Mouse (Mus musculus): Measurements from ENCODE around the gene B4galnt4. TPM values are rescaled to one million over a fixed set of nuclear protein-coding genes. Genes with fewer than 3 reads are reported as not detected.
"Not testable (repeated sequence)": the region's sequence is repeated elsewhere in the genome, so short reads cannot be mapped to it uniquely, and the experiment has no call there.

B4galnt4 gene
- polyA plus RNA-seq, 1 experiment from 2014 or later = 20.0 TPM

GRCm38 (mm10) chr7:141026097-141026739 lies 34.7 kb upstream of the B4galnt4 start:
- Histone ChIP-seq H3K4me3 (ENCODE audit: low read depth, low read length) (no peak overlapping the region), H3K27me3 (ENCODE audit: control insufficient read depth, insufficient read depth, low read length) (no peaks in the 10 kb centered on the region), H3K27ac (replicated peaks; ENCODE audit: low read depth, low read length) (no peak overlapping the region), H3K36me3 (ENCODE audit: control insufficient read depth, insufficient read depth, low read length) (no peaks in the 10 kb centered on the region), H3K9ac (ENCODE audit: low read length) (no peak overlapping the region), H3K9me3 (ENCODE audit: control insufficient read depth, low read length) (no peaks in the 10 kb centered on the region), H3K4me1 (ENCODE audit: control insufficient read depth, insufficient read depth, low read length) (no peaks in the 10 kb centered on the region), H3K4me2 (ENCODE audit: low read depth, severe bottlenecking) (no peak overlapping the region)
- no peak for DNase-seq (ENCODE audit: low spot score)
- no peak for ATAC-seq (ENCODE audit: insufficient number of reproducible peaks, low FRiP score, low TSS enrichment, low read depth)
- 66% methylated on average over 6 of the region's 6 CpGs for WGBS

DNA sequence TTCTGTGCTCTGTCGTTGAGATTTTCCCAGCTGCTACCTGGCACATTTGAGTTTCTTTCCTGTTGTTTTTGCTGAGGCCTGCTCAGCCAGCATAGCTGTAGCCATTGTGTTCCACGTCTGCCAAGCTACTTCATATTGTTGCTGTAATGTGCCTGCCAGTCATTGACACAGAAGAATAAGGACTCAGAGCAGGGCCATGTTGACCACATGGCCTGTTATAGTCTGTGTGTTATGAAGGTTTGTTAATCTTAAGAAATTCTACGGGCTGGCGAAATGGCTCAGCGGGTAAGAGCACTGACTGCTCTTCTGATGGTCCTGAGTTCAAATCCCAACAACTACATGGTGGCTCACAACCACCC lies 34.2 kb upstream of the B4galnt4 start:
- ATAC-seq (ENCODE audit: insufficient number of reproducible peaks, low FRiP score, low TSS enrichment, low read depth) = no peak

GRCm38 (mm10) chr7:141028831-141029230 lies 32.1 kb upstream of the B4galnt4 start, which contains the start of gene Gm17387:
Gm17387 (plus strand) TSS chr7:141029131.
- Histone ChIP-seq H3K4me1 (ENCODE audit: control insufficient read depth, insufficient read depth, low read length) (peaks cover 3% of the 10 kb centered on the region; the same call in 1 of the 2 replicates), H3K9me3 (ENCODE audit: control insufficient read depth, low read length) (no peaks in the 10 kb centered on the region), H3K4me3 (ENCODE audit: low read depth, low read length) (no peak within 1 kb of the TSS), H3K27me3 (ENCODE audit: control insufficient read depth, insufficient read depth, low read length) (no peaks in the 10 kb centered on the region), H3K36me3 (ENCODE audit: control insufficient read depth, insufficient read depth, low read length) (no peaks in the 10 kb centered on the region), H3K9ac (ENCODE audit: low read length) (no peak within 1 kb of the TSS), H3K4me2 (ENCODE audit: low read depth, severe bottlenecking) (no peak within 1 kb of the TSS), H3K27ac (replicated peaks; ENCODE audit: low read depth, low read length) (no peak within 1 kb of the TSS)
- WGBS = 91% methylated on average over 2 of the region's 2 CpGs
- DNase-seq (ENCODE audit: low spot score) (no peak), ATAC-seq (ENCODE audit: insufficient number of reproducible peaks, low FRiP score, low TSS enrichment, low read depth) (no peak)

More for the DNA sequence above, 34.2 kb upstream of the B4galnt4 start:
- Histone ChIP-seq H3K27me3 (ENCODE audit: control insufficient read depth, insufficient read depth, low read length) (no peaks in the 10 kb centered on the region), H3K9ac (ENCODE audit: low read length) (no peak overlapping the region), H3K4me2 (ENCODE audit: low read depth, severe bottlenecking) (no peak overlapping the region), H3K4me3 (ENCODE audit: low read depth, low read length) (no peak overlapping the region), H3K9me3 (ENCODE audit: control insufficient read depth, low read length) (no peaks in the 10 kb centered on the region), H3K36me3 (ENCODE audit: control insufficient read depth, insufficient read depth, low read length) (no peaks in the 10 kb centered on the region), H3K4me1 (ENCODE audit: control insufficient read depth, insufficient read depth, low read length) (no peaks in the 10 kb centered on the region), H3K27ac (replicated peaks; ENCODE audit: low read depth, low read length) (no peak overlapping the region)
- no peak for DNase-seq (ENCODE audit: low spot score)
- 69% methylated on average over 5 of the region's 5 CpGs for WGBS

DNA sequence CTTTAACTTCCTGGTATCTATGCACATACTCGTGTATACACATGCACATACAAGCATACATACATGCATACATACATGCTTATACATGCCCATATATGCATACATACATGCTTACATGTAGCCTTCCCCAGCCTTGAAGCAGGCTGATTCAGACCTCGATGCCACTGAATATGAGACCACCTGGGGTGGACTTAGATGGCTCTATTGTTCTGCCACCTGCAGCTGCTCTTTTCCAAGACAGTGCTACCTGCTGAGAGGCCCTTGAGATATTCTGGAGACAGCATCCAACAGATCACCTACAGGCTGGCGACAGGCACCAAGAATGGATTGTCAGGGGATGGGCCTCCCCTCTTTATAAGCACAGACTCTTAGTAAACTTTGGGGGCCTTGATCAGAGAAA lies 30.5 kb upstream of the B4galnt4 start:
- Histone ChIP-seq H3K4me3 (ENCODE audit: low read depth, low read length) (no peak overlapping the region), H3K9me3 (ENCODE audit: control insufficient read depth, low read length) (no peaks in the 10 kb centered on the region), H3K27ac (replicated peaks; ENCODE audit: low read depth, low read length) (no peak overlapping the region), H3K36me3 (ENCODE audit: control insufficient read depth, insufficient read depth, low read length) (no peaks in the 10 kb centered on the region), H3K27me3 (ENCODE audit: control insufficient read depth, insufficient read depth, low read length) (no peaks in the 10 kb centered on the region), H3K4me1 (ENCODE audit: control insufficient read depth, insufficient read depth, low read length) (peaks cover 3% of the 10 kb centered on the region; the same call in 1 of the 2 replicates), H3K9ac (ENCODE audit: low read length) (no peak overlapping the region), H3K4me2 (ENCODE audit: low read depth, severe bottlenecking) (no peak overlapping the region)
- WGBS = 64% methylated on average over 3 of the region's 3 CpGs
- no peak for DNase-seq (ENCODE audit: low spot score)
- no peak for ATAC-seq (ENCODE audit: insufficient number of reproducible peaks, low FRiP score, low TSS enrichment, low read depth)

DNA sequence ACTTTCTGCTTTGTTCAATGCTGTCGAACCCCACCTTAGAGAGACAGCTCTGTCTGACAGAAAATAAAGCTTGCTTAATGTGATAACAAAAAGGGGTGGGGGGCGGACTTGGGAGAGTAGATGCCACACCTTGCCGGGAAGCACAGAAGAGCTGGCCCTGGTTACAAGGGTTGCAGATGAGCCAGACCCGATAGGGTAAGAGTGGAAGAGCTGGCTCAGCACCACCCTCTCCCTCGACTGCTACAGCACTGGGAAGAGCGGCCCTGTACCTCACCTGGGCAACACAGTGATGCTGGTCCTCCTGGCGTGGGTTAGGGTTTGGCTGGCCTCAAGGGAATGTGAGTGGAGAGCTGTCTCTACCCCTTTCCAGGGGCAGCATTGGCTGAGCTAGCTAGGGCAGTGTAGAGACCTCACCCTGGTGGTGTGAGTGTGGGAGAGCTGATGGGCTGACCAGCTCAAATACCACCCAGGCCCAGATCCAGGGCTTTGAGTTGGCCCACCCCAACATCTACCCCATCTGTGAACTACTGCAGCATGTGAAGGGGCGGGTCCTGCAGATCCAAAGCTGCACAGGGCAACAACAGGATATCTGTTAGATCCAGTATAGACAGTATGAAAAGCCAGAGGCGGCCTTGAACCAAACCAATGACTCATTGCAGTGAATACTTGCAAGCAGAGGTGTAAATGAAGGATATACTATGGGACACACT lies 28.3 kb upstream of the B4galnt4 start:
- Histone ChIP-seq H3K9ac (ENCODE audit: low read length) (no peak overlapping the region), H3K27ac (replicated peaks; ENCODE audit: low read depth, low read length) (no peak overlapping the region), H3K9me3 (ENCODE audit: control insufficient read depth, low read length) (no peaks in the 10 kb centered on the region), H3K27me3 (ENCODE audit: control insufficient read depth, insufficient read depth, low read length) (no peaks in the 10 kb centered on the region), H3K4me3 (ENCODE audit: low read depth, low read length) (no peak overlapping the region), H3K36me3 (ENCODE audit: control insufficient read depth, insufficient read depth, low read length) (no peaks in the 10 kb centered on the region), H3K4me1 (ENCODE audit: control insufficient read depth, insufficient read depth, low read length) (peaks cover 3% of the 10 kb centered on the region; the same call in 1 of the 2 replicates), H3K4me2 (ENCODE audit: low read depth, severe bottlenecking) (no peak overlapping the region)
- ATAC-seq (ENCODE audit: insufficient number of reproducible peaks, low FRiP score, low TSS enrichment, low read depth) = no peak
- 75% methylated on average over 9 of the region's 9 CpGs for WGBS
- no peak for DNase-seq (ENCODE audit: low spot score)

GRCm38 (mm10) chr7:141036624-141037023 lies 24.3 kb upstream of the B4galnt4 start:
- 88% methylated on average over 1 of the region's 2 CpGs for WGBS
- H3K36me3 ChIP-seq (ENCODE audit: control insufficient read depth, insufficient read depth, low read length) = not testable (repeated sequence)

GRCm38 (mm10) chr7:141038090-141039032 lies 22.5 kb upstream of the B4galnt4 start:
- Histone ChIP-seq H3K4me2 (ENCODE audit: low read depth, severe bottlenecking) (no peak overlapping the region), H3K4me1 (ENCODE audit: control insufficient read depth, insufficient read depth, low read length) (peaks cover 8% of the 10 kb centered on the region), H3K4me3 (ENCODE audit: low read depth, low read length) (no peak overlapping the region), H3K27ac (replicated peaks; ENCODE audit: low read depth, low read length) (no peak overlapping the region), H3K9ac (ENCODE audit: low read length) (no peak overlapping the region), H3K27me3 (ENCODE audit: control insufficient read depth, insufficient read depth, low read length) (no peaks in the 10 kb centered on the region), H3K36me3 (ENCODE audit: control insufficient read depth, insufficient read depth, low read length) (no peaks in the 10 kb centered on the region), H3K9me3 (ENCODE audit: control insufficient read depth, low read length) (no peaks in the 10 kb centered on the region)
- DNase-seq (ENCODE audit: low spot score) (no peak), ATAC-seq (ENCODE audit: insufficient number of reproducible peaks, low FRiP score, low TSS enrichment, low read depth) (no peak)
- 72% methylated on average over 20 of the region's 21 CpGs for WGBS

More at GRCm38 (mm10) chr7:141036624-141037023, 24.3 kb upstream of the B4galnt4 start:
- not testable (repeated sequence) for H3K4me3 ChIP-seq (ENCODE audit: low read depth, low read length); DNase-seq (ENCODE audit: low spot score); H3K4me2 ChIP-seq (ENCODE audit: low read depth, severe bottlenecking); H3K27me3 ChIP-seq (ENCODE audit: control insufficient read depth, insufficient read depth, low read length); H3K27ac ChIP-seq (replicated peaks; ENCODE audit: low read depth, low read length); H3K9ac ChIP-seq (ENCODE audit: low read length); ATAC-seq (ENCODE audit: insufficient number of reproducible peaks, low FRiP score, low TSS enrichment, low read depth); H3K9me3 ChIP-seq (ENCODE audit: control insufficient read depth, low read length); H3K4me1 ChIP-seq (ENCODE audit: control insufficient read depth, insufficient read depth, low read length)

DNA sequence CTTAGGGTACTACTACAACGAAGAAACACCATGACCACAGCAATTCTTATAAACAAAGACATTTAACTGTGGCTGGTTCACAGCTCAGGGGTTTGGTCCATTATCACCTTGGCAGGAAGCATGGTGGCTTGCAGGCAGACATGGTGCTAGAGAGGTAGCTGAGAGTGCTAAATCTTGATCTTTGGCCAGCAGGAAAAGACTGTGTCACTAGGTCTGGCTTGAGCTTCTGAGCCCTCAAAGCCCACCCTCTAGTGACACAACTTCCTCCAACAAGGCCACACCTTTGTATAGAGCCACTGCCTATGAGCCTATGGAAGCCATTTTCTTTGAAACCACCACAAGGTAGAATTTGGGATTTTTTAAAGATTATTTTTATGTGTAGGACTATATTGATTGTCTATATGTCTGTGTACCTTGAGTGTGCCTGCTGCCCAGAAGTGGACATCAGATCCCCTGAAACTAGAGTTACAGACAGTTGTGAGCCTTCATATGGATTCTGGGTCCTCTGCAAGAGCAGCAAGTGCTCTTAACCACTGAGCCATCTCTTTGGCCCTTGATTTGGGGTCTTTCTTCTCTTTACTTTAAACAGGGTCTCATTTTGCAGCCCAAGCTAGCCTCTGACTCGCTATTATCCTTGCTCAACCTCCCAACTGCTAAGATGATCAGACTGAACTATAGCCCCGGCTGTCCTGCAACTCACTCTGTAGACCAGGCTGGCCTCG lies 21.4 kb upstream of the B4galnt4 start:
- 95% methylated on average over 4 of the region's 4 CpGs for WGBS
- no peak overlapping the region for H3K9ac ChIP-seq (ENCODE audit: low read length)
- no peak overlapping the region for H3K4me3 ChIP-seq (ENCODE audit: low read depth, low read length)
- peaks cover 6% of the 10 kb centered on the region for H3K4me1 ChIP-seq (ENCODE audit: control insufficient read depth, insufficient read depth, low read length)
- DNase-seq (ENCODE audit: low spot score) (no peak), ATAC-seq (ENCODE audit: insufficient number of reproducible peaks, low FRiP score, low TSS enrichment, low read depth) (no peak)
- H3K9me3 ChIP-seq (ENCODE audit: control insufficient read depth, low read length) = no peaks in the 10 kb centered on the region
- H3K4me2 ChIP-seq (ENCODE audit: low read depth, severe bottlenecking) = no peak overlapping the region
- H3K36me3 ChIP-seq (ENCODE audit: control insufficient read depth, insufficient read depth, low read length) = no peaks in the 10 kb centered on the region
- H3K27ac ChIP-seq (replicated peaks; ENCODE audit: low read depth, low read length) = no peak overlapping the region
- H3K27me3 ChIP-seq (ENCODE audit: control insufficient read depth, insufficient read depth, low read length) = no peaks in the 10 kb centered on the region

Data from limb, embryonic 11.5 days (tissue).